Mouse (Mus musculus) right cerebral cortex, postnatal 10 days (tissue): Measurements from ENCODE around the gene Ncan.

Source experiments
- DNase-seq, 2 experiments: peaks; one replicate each; pipeline ENCODE4 v3.0.0; 2021; ENCODE audit warnings: low spot score in 2 of 2

Gene Ncan

GRCm38 (mm10) chr8:70129309-70129952, 8.8 kb upstream of the Ncan start:
- peak; percentile 91 to 93 for DNase-seq

- peak; percentile 85 to 87 for DNase-seq
Observed at GRCm38 (mm10) chr8:70128435-70128834, 7.8 kb upstream of the Ncan start.

GRCm38 (mm10) chr8:70124992-70125391, 4.3 kb upstream of the Ncan start:
- DNase-seq: no peak

GRCm38 (mm10) chr8:70122863-70123262, 2.2 kb upstream of the Ncan start:
- DNase-seq: no peak

GRCm38 (mm10) chr8:70118726-70119700, 1.7 kb downstream of the Ncan start:
- DNase-seq: peak; percentile 86 to 92

GRCm38 (mm10) chr8:70117611-70118010, 3.1 kb downstream of the Ncan start:
- no peak for DNase-seq

GRCm38 (mm10) chr8:70114892-70115291, 5.8 kb downstream of the Ncan start:
- DNase-seq: no peak

GRCm38 (mm10) chr8:70114488-70114887, 6.2 kb downstream of the Ncan start:
- DNase-seq: no peak

- DNase-seq: peak in 1 of 2 experiments; percentile 49
Observed at GRCm38 (mm10) chr8:70112401-70113016, 8.2 kb downstream of the Ncan start.

GRCm38 (mm10) chr8:70111192-70111795, 9.4 kb downstream of the Ncan start:
- DNase-seq: no peak

GRCm38 (mm10) chr8:70110451-70110850, 10.2 kb downstream of the Ncan start:
- no peak for DNase-seq

- no peak for DNase-seq
Observed at GRCm38 (mm10) chr8:70104922-70105321, 15.8 kb downstream of the Ncan start.

- DNase-seq: peak; percentile 51 to 52
Observed at GRCm38 (mm10) chr8:70104506-70104905, 16.2 kb downstream of the Ncan start.

GRCm38 (mm10) chr8:70100241-70100640, 20.4 kb downstream of the Ncan start:
- no peak for DNase-seq

GRCm38 (mm10) chr8:70099276-70099675, 21.4 kb downstream of the Ncan start:
- no peak for DNase-seq

- no peak for DNase-seq
Observed at GRCm38 (mm10) chr8:70092786-70093185, 27.9 kb downstream of the Ncan start.

GRCm38 (mm10) chr8:70089296-70089960, 31.2 kb downstream of the Ncan start:
- peak in 1 of 2 experiments; percentile 57 for DNase-seq

GRCm38 (mm10) chr8:70087836-70088650, 32.6 kb downstream of the Ncan start:
- DNase-seq: peak; percentile 81

- no peak for DNase-seq
Observed at GRCm38 (mm10) chr8:70087237-70087636, 33.4 kb downstream of the Ncan start.

- DNase-seq: no peak
Observed at GRCm38 (mm10) chr8:70086151-70086550, 34.5 kb downstream of the Ncan start.
